Mouse (Mus musculus) right cerebral cortex, postnatal 4 days (tissue): ENCODE measurements at regions not wholly inside any gene's neighbourhood (a gene's known extent, or its start where the extent isn't known, plus 50 kb on each side); places are given as distances from the start of the nearest gene placed in this dataset.
A peak's percentile ranks its signal among the peaks of the same experiment; 100 is the strongest.

Source experiments
- DNase-seq: peaks from one replicate; pipeline ENCODE4 v3.0.0-alpha.2; 2022

DNA sequence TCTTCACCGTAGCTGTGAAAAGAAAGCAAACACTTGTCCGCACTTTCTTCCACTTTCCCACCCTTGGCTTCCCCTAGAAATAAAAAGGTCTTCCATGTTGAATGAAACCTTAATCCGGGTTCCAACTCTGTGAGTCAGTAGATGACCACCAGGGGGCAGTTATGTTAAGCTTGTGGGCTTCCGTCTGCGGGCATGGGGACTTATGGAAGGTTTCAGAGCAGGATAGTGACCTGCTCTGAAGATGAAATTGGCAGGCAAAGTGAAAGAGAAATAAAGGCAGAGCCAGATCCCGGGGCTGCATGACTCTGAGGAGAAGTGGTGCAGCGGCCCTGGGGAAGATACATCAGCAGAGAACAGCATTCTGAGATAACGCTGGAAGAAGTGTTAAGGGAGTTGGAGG is 139.1 kb downstream of the Ndfip2 start:
- DNase-seq: peak; percentile 62

GRCm38 (mm10) chr14:105392079-105392813 is 133.9 kb downstream of the Ndfip2 start:
- DNase-seq: no peak

DNA sequence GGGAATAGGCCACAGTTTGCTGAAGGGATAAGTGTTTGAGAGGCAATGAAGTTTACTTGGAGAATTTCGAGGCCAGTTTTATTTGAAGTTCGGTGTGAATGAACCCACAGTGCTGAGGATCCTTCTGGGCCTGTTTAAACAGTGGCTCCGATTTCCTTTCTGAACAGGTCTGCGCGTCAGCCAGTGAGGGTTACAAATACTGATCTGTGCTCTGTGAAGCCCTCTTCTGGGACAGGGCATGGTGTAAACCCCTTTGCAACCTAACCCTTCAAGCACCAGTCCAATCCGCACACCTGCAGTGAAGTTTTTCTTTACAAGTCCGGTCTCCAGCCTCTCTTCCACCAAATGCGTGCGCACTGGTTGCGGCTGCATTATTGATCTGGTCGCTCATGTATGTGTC is 133.1 kb downstream of the Ndfip2 start:
- no peak for DNase-seq

DNA sequence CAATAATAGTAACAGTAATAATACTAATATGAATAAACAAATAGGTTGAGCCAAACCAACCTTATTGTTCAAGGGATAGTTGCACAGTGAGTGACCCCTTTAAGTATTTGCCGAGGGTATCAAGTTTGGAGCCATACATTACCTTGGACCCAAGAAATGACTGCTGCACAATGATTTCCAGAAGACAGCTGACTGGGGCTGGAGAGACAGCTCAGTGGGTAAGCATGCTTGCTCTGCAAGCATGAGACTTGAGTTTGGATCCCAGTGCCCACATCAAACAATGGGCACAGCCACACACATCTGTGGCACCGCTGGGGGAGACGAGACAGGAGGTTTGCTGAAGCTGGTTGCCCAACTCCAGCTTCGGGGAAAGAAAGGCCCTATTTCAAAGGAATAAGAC is 126.7 kb downstream of the Ndfip2 start:
- DNase-seq: no peak

DNA sequence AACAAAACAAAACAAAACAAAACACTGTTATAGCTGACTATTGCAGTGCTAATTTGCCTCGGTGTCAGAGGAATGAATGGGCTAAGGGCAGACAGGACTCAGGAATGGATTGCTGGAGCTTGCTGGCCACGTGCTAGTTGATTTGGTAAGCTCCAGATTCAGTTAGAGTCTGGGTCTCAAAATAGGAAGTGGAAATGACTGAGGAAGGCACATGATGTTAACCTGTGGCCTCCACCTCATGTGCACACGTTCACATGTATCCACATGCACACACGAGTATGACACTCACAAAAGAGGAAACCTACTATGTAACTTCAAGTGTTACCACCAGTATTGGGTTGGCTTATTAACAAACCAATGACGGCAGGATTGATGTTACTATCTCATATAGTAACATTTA is 125.0 kb downstream of the Ndfip2 start:
- DNase-seq: no peak

GRCm38 (mm10) chr14:105380101-105380500 is 121.7 kb downstream of the Ndfip2 start:
- no peak for DNase-seq

DNA sequence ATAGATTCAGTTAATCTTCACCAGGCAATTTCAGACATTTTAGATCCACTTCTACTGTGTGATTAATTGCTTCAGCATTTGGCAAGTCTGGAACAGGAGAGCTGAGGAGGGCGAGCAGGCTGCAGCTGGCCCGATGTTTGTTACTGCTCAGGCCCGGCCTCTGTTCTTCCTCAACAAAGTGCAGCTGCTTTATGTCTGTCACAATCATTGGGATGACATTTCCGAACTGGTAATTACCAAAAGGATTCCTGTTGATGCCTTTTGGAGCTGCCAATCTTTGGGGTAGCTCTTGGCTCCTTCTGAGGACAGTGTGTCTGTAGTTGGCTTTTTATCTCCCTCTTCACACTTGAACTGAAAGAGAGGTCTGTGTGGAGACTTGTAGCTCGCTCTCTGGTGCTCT is 119.4 kb downstream of the Ndfip2 start:
- no peak for DNase-seq

DNA sequence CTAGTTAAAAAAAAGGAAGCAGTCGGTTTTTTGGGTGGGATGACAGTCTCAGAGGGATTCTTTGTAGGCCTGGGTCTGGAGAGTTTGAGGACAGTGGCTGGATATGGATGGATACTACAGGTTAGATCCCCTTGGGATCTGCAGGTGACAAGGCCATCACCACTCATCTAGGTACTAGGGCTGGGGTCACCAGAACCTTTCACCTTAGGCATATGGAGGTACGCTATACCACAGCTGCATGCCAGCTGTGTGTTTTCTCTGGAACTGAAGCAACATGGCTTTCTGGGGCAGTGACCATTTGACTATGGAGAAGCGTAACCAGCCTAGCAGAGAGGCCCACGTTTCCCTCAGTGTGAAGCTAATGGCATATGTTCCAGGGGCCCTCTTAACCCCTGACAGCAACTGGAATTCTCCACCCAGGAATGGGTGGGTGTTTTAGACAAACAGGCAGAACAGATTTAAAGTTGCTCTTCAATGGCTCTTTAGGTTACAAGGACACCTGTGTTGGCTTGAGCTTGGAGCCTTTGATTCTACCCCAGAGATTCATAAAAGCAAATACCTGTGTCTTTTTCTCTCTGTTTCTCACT is 118.8 kb downstream of the Ndfip2 start:
- no peak for DNase-seq

DNA sequence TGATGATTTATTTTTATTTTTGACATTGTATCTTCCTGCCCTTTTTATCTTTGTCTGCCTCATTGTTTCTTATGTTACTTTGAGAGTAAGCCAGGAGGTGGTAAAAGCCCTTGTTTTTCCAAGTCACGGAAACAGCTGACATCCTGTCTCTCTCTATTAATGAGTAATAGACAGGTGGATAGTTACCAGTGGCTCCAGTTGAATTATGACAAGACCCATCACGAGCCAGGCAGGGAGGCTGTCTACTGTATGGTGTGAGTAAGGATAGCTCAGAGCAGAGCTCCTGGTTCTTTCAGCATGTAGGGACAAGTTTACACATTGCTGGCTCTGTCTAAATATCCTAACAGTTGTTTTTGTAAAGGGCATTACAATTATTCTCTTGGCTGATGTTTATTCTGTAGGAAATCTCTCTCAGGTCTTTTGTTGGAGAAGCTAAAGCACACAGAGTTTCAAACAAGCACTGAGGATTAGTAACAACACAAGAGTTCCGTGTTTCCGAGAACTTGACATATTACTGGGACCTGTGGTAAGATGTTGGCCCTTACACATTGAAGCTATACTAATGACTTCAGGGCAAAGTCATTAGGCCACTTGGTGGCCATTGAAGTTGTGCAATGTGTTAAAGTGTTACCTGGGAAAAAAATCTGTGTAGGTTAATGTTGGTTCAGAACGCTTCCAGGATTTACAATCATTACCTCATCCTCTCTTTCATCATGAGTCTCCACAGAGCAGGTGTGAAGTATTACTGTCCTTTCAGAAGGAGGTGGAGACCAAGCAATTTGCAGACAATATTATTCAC is 111.5 kb downstream of the Ndfip2 start:
- DNase-seq: no peak

DNA sequence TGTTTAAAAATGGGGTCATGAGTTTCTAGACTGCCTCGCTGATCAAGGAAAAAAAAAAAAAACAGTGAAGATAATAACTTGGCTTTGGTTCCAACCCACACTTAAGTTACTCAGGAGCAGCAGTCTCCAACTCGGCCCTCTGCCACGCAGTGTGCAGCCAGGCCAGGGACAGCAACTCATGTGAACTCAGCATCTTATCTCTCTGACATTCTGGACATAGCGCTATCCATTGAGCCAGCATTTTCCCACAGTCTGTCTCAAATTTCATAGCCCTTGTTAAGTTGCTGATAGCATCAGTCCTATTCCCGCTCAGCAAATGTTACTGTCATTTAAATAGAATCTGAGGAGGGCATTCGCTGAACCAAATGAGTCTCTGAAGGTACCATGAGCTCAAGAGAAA is 102.2 kb downstream of the Ndfip2 start:
- no peak for DNase-seq

DNA sequence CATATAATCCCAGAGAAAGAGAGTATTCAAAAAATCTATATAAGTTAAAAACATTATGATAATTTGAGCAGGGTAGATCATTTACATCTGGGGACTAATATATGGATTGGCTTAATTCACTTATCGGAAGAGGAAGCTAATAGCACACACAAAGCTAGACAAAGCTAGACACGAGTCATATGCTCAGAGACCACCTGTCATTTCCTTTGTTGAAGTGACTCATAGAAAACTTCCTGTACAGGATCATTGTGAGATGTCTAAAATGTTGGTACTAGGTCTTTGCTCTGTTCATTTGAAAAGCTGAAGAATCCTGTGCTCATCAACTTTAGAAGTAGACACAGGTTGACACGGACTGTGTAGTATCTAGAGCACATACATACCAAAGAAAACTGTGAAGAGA is 101.5 kb downstream of the Ndfip2 start:
- no peak for DNase-seq
